Comparison of ENCODE assay signal across 8 mouse cellular contexts in genomic region chr7:34312786-34313442, GRCm38 (mm10). TPM values are rescaled to one million over a fixed set of nuclear protein-coding genes. Genes with fewer than 3 reads are reported as not detected.
DNase-seq lines count a peak whose midpoint lies in the region; ATAC-seq and TF ChIP-seq lines count a peak whose summit lies in the region.

No protein-coding gene starts in this region.

- no peak for TF ChIP-seq CTCF in gastrocnemius, adult 2 months (IDR thresholded peaks at IDR 0.05)

- peaks cover 11% of the 10 kb centered on the region; the same call in 1 of the 2 replicates for H3K4me1 ChIP-seq in hindbrain, embryonic 14.5 days (replicated peaks; ENCODE audit: control insufficient read depth, insufficient read depth, low read length)
- H3K4me1 ChIP-seq in midbrain, embryonic 14.5 days (ENCODE audit: control insufficient read depth, insufficient read depth, low read length) = peaks cover 6% of the 10 kb centered on the region; the same call in 1 of the 2 replicates

- H3K27me3 ChIP-seq in hindbrain, embryonic 14.5 days (ENCODE audit: control insufficient read depth, insufficient read depth, low read length) = no peaks in the 10 kb centered on the region
- no peaks in the 10 kb centered on the region for H3K27me3 ChIP-seq in midbrain, embryonic 14.5 days (ENCODE audit: control insufficient read depth, insufficient read depth, low read length)

- peak overlapping the region; percentile 82 for H3K4me2 ChIP-seq in hindbrain, embryonic 14.5 days (replicated peaks)
- H3K4me2 ChIP-seq in midbrain, embryonic 14.5 days (ENCODE audit: low read length) = peak overlapping the region; percentile 77

- H3K36me3 ChIP-seq in hindbrain, embryonic 14.5 days (replicated peaks; ENCODE audit: control insufficient read depth, insufficient read depth) = no peaks in the 10 kb centered on the region
- H3K36me3 ChIP-seq in midbrain, embryonic 14.5 days (ENCODE audit: control insufficient read depth, insufficient read depth, low read length) = no peaks in the 10 kb centered on the region

- H3K9ac ChIP-seq in hindbrain, embryonic 14.5 days = peak overlapping the region; percentile 85
- peak overlapping the region; percentile 94 for H3K9ac ChIP-seq in midbrain, embryonic 14.5 days (replicated peaks; ENCODE audit: low read length)

- peak overlapping the region; percentile 90 for H3K4me3 ChIP-seq in gastrocnemius, adult 2 months
- peak overlapping the region; percentile 95 for H3K4me3 ChIP-seq in hindbrain, embryonic 14.5 days (replicated peaks; ENCODE audit: low read length)
- peak overlapping the region; percentile 87 for H3K4me3 ChIP-seq in midbrain, embryonic 14.5 days (replicated peaks; ENCODE audit: low read depth, low read length)

- ATAC-seq in hindbrain, embryonic 14.5 days (ENCODE audit: low FRiP score) = peak; percentile 80
- ATAC-seq in midbrain, embryonic 14.5 days (ENCODE audit: low FRiP score, low TSS enrichment) = peak; percentile 83

- WGBS in hindbrain, embryonic 14.5 days = under 1% methylated on average over 59 of the region's 73 CpGs
- under 1% methylated on average over 58 of the region's 73 CpGs for WGBS in midbrain, embryonic 14.5 days

- peak; percentile 85 for DNase-seq in retina, postnatal 1 day
- no peak for DNase-seq in retina, embryonic 14.5 days (ENCODE audit: low spot score)
- DNase-seq in cerebellum, adult 9-10 months = peak; percentile 42
- peak; percentile 83 for DNase-seq in gastrocnemius, adult 2 months
- DNase-seq in hindbrain, embryonic 14.5 days (ENCODE audit: low spot score) = no peak
- peak; percentile 89 for DNase-seq in liver
- DNase-seq in midbrain, embryonic 14.5 days = peak; percentile 82
- DNase-seq in layer of hippocampus, adult 9-11 months = no peak

- intact Hi-C loops in gastrocnemius, adult 2 months (cut with DNase I) = no loop called here

- no peaks in the 10 kb centered on the region for H3K9me3 ChIP-seq in hindbrain, embryonic 14.5 days (ENCODE audit: control insufficient read depth, low read length)
- no peaks in the 10 kb centered on the region for H3K9me3 ChIP-seq in midbrain, embryonic 14.5 days (ENCODE audit: control insufficient read depth, low read length)

- peak overlapping the region; percentile 99 for H3K27ac ChIP-seq in gastrocnemius, adult 2 months
- peak overlapping the region; percentile 93 for H3K27ac ChIP-seq in hindbrain, embryonic 14.5 days
- H3K27ac ChIP-seq in midbrain, embryonic 14.5 days (replicated peaks; ENCODE audit: low read depth, low read length) = peak overlapping the region; percentile 91

RNA-seq across cellular contexts. Expression of gene 4931406P16Rik, which starts 0.4 kb away (rescaled TPM):
- total RNA-seq in gastrocnemius, adult 2 months (2021) = 10 to 100 TPM; 36.6 to 51.9 TPM
- 39.5 and 45.0 TPM in 2 replicates for polyA plus RNA-seq in hindbrain, embryonic 14.5 days (2014; fragmentation: Nextera tagmentation; extraction: Ambion mirVana)
- 36.7 and 40.6 TPM in 2 replicates for polyA plus RNA-seq in midbrain, embryonic 14.5 days (2014; fragmentation: Nextera tagmentation; extraction: Ambion mirVana)

Comparison
In these comparisons a context has a peak if more than half of its experiments do, and no peak if none do; other contexts are left out.
1. DNase-seq: peak in retina, postnatal 1 day (single experiment), cerebellum, adult 9-10 months (single experiment), gastrocnemius, adult 2 months (single experiment), liver (single experiment) and midbrain, embryonic 14.5 days (single experiment); none in retina, embryonic 14.5 days (single experiment), hindbrain, embryonic 14.5 days (single experiment) and layer of hippocampus, adult 9-11 months (single experiment).
2. Peak in every context shown above with its lines, with median percentiles within 50 percentile points of each other: H3K27ac ChIP-seq and H3K4me3 ChIP-seq.